Comparison of ENCODE assay signal across 9 mouse cellular contexts in the genomic region with DNA sequence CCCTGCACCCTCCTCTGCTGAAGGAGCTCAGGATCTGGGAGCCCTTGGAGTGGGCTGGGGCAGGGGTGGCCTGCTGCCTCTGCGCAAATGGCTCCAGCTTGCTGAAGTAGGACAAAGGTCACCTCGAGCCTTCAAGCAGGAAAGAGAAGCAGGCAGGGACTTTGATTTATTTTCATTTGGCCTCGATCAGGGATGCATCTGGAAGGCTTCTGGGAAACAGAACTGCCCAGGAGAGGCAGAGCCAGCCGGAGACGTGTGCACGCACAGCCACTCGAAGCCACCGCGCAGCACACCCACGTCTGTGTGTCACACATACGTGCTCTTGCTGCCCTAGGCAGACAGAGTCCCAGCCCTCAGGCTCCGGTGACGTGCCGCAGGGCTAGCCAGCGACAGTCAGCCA. TPM values are rescaled to one million over a fixed set of nuclear protein-coding genes. Genes with fewer than 3 reads are reported as not detected.
DNase-seq lines count a peak whose midpoint lies in the region; ATAC-seq lines count a peak whose summit lies in the region.
"Had no signal": no experiment of that assay in that cellular context is flagged by ENCODE, and none has a peak within 500 bp of the region (broad histone marks: within the 10 kb centered on the region; RNA-seq: fewer than 3 reads in every experiment).

No protein-coding gene starts in this region.

- no peak for ATAC-seq in megakaryocyte, adult 5-6 weeks (ENCODE audit: poor library complexity, severe bottlenecking)

- DNase-seq in heart, adult 11 months: peak; percentile 92
- no peak for DNase-seq in heart, postnatal 4 days
- peak; percentile 71 for DNase-seq in adrenal gland, adult 8-10 months
- DNase-seq in kidney, adult 18-20 months: peak; percentile 69
- DNase-seq in kidney, postnatal 36 days: peak; percentile 77 to 87
- DNase-seq in thymus, postnatal 36 days: no peak
- DNase-seq in right cerebral cortex, postnatal 25 days: no peak
- DNase-seq: cerebellum, adult 8-10 months had no signal

RNA-seq across cellular contexts. Expression of a gene that starts 41.7 kb away (rescaled TPM):
- total RNA-seq in heart, postnatal 4 days (2021): 1 to 10 TPM; 6.4 to 9.5 TPM
- 100 to 1,000 TPM in 1 of 4 experiments, 10 to 100 TPM in 3; 17.5 to 112 (median 73.6) TPM for total RNA-seq in adrenal gland, adult 8-10 months (2022)
- 11.0 and 12.9 TPM in 2 replicates for total RNA-seq in megakaryocyte, adult 5-6 weeks (2015)
- 9.4 and 20.3 TPM in 2 replicates for total RNA-seq in megakaryocyte, adult 5-6 weeks (2017)

RNA-seq across cellular contexts. Expression of a gene that starts 43.2 kb away (rescaled TPM):
- total RNA-seq in heart, postnatal 4 days (2021): under 1 TPM; 0.38 to 0.47 TPM
- total RNA-seq in adrenal gland, adult 8-10 months (2022): 10 to 100 TPM in 2 of 4 experiments, 1 to 10 TPM in 2; 9.4 to 16.6 (median 12.9) TPM
- total RNA-seq in megakaryocyte, adult 5-6 weeks (2015): 0.11 TPM in 1 of 2 replicates, not detected in the other
- 0.26 TPM in 1 of 2 replicates, not detected in the other for total RNA-seq in megakaryocyte, adult 5-6 weeks (2017)

RNA-seq across cellular contexts. Expression of a gene that starts 53.5 kb away (rescaled TPM):
- total RNA-seq in heart, postnatal 4 days (2021): 10 to 100 TPM; 15.5 to 17.2 TPM
- total RNA-seq in adrenal gland, adult 8-10 months (2022): 10 to 100 TPM; 10.0 to 17.2 (median 15.2) TPM
- total RNA-seq in megakaryocyte, adult 5-6 weeks (2015): 7.7 and 9.5 TPM in 2 replicates
- 35.2 and 35.8 TPM in 2 replicates for total RNA-seq in megakaryocyte, adult 5-6 weeks (2017)

RNA-seq across cellular contexts. Expression of a gene that starts 53.9 kb away (rescaled TPM):
- total RNA-seq in heart, postnatal 4 days (2021): not detected
- 1 to 10 TPM; 3.6 to 6.5 (median 4.4) TPM for total RNA-seq in adrenal gland, adult 8-10 months (2022)
- total RNA-seq in megakaryocyte, adult 5-6 weeks (2015): not detected in 2 replicates
- 0.20 TPM in 1 of 2 replicates, not detected in the other for total RNA-seq in megakaryocyte, adult 5-6 weeks (2017)

Comparison
In these comparisons a context has a peak if more than half of its experiments do, and no peak if none do; other contexts are left out.
1. DNase-seq: peak in heart, adult 11 months (single experiment), adrenal gland, adult 8-10 months (single experiment), kidney, adult 18-20 months (single experiment) and kidney, postnatal 36 days (2 of 2); none in heart, postnatal 4 days (single experiment), thymus, postnatal 36 days (0 of 2) and right cerebral cortex, postnatal 25 days (single experiment).
2. RNA of a gene that starts 43.2 kb away (total RNA-seq): 9.4 to 16.6 TPM in adrenal gland, adult 8-10 months; 0.38 to 0.47 TPM in heart, postnatal 4 days and 0.11 to 0.26 TPM in megakaryocyte, adult 5-6 weeks; every median in the first group is over 4 times any median in the second.